Mouse (Mus musculus) lung, postnatal 0 days (tissue): ENCODE measurements at regions not wholly inside any gene's neighbourhood (a gene's known extent, or its start where the extent isn't known, plus 50 kb on each side); places are given as distances from the start of the nearest gene placed in this dataset.

Experiments used
- ATAC-seq: fragments of 200-750 bp; cut with Nextera tagmentation; 2 replicates; pipeline ENCODE4 v1.8.0; 2017; ENCODE audit warnings: moderate library complexity
- DNase-seq: peaks from one replicate; pipeline ENCODE4 v3.0.0-alpha.2; 2016; ENCODE audit warnings: low spot score
- H3K27ac ChIP-seq: fragments of 300-500 bp; sonication (generic); 2 replicates; pipeline ENCODE4 v1.5.1; 2014; ENCODE audit warnings: antibody characterized with exemption, mild to moderate bottlenecking, low read length, mixed read lengths
- H3K27me3 ChIP-seq: fragments of 300-500 bp; sonication (generic); replicated peaks from 2 replicates; pipeline ENCODE4 v1.6.1; 2014; ENCODE audit warnings: low read length, mixed read lengths; ENCODE audit not compliant: insufficient read depth
- H3K36me3 ChIP-seq: fragments of 300-500 bp; sonication (generic); 2 replicates; pipeline ENCODE4 v1.6.1; 2014; ENCODE audit warnings: low read length, mixed read lengths; ENCODE audit not compliant: insufficient read depth
- H3K4me1 ChIP-seq: fragments of 300-500 bp; sonication (generic); 2 replicates; pipeline ENCODE4 v1.6.1; 2014; ENCODE audit warnings: antibody characterized with exemption, low read depth, low read length, mixed read lengths; ENCODE audit not compliant: insufficient read depth
- H3K4me2 ChIP-seq: fragments of 300-500 bp; sonication (generic); replicated peaks from 2 replicates; pipeline ENCODE4 v1.6.1; 2014; ENCODE audit warnings: low read depth, mild to moderate bottlenecking, low read length, moderate library complexity, mixed read lengths
- H3K4me3 ChIP-seq: fragments of 300-500 bp; sonication (generic); 2 replicates; pipeline ENCODE4 v1.5.1; 2014; ENCODE audit warnings: low read depth, low read length
- H3K9ac ChIP-seq: fragments of 300-500 bp; sonication (generic); replicated peaks from 2 replicates; pipeline ENCODE4 v1.6.1; 2014; ENCODE audit warnings: low read depth, mild to moderate bottlenecking
- H3K9me3 ChIP-seq: fragments of 300-500 bp; sonication (generic); 2 replicates; pipeline ENCODE4 v1.6.1; 2016; ENCODE audit warnings: low read length, mixed read lengths
- CTCF ChIP-seq: IDR thresholded peaks from 2 replicates; pipeline ENCODE4 v1.5.1; 2016; ENCODE audit warnings: antibody characterized with exemption, mild to moderate bottlenecking
- EP300 ChIP-seq: IDR thresholded peaks from 2 replicates; pipeline ENCODE4 v1.6.1; 2016; ENCODE audit warnings: antibody characterized with exemption, mild to moderate bottlenecking, control low read depth
- WGBS: fragments of 180-500 bp; shearing (Covaris S2); extraction: QIAGEN DNeasy Blood & Tissue Kit; methylation state at CpG from one replicate; pipeline ENCODE4 v1.1.7; 2014; 5-methylcytosine and 5-hydroxymethylcytosine counted together

DNA sequence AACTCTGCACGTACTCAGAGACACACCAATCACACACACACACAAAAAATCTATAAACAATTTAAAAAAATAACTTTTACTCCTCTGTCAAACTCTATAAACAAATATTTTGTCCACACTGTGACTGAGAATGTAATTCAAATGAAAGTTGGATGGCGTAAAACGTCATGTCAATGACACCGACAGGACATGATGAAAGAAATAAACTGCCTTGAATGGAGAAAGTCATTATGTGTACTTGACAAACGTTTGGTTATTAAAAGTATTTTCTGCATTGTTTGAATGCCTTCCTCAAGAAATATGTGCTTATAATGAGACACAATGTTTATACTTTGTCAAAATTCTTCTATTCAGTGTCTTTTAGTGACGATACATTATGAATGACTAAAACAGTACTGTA lies 1171.6 kb upstream of the Pcdh20 start:
- no peaks in the 10 kb centered on the region for H3K36me3 ChIP-seq
- H3K9me3 ChIP-seq, result no peaks in the 10 kb centered on the region
- TF ChIP-seq CTCF (no peak), EP300 (no peak)
- no peak overlapping the region for H3K9ac ChIP-seq
- no peak overlapping the region for H3K4me3 ChIP-seq
- H3K27ac ChIP-seq, result no peak overlapping the region
- DNase-seq (peak; percentile 19), ATAC-seq (no peak)
- no peaks in the 10 kb centered on the region for H3K4me1 ChIP-seq
- no peaks in the 10 kb centered on the region for H3K27me3 ChIP-seq
- 45% methylated on average over 6 of the region's 6 CpGs for WGBS
- no peak overlapping the region for H3K4me2 ChIP-seq

DNA sequence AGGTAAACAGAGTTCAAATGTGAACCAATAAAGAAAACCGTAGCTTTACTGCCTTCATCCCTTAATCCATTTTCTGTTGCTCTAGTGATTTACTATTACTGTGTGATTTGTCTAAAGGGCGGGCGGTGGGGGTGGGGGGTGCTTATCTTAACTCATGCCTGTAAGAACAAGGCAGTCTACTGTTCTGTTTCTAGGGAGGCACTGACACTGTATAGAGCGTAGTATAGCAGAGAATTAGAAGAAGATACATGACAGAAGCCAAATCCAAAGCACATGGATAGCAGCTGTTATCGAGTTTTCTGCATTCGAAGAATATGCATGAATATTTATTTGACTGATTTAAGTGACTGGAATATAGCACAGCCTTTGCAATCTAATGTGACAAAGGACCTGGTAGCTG lies 1168.1 kb upstream of the Pcdh20 start:
- TF ChIP-seq EP300 (no peak), CTCF (no peak)
- ATAC-seq (no peak), DNase-seq (no peak)
- Histone ChIP-seq H3K4me1 (no peaks in the 10 kb centered on the region), H3K36me3 (no peaks in the 10 kb centered on the region), H3K27ac (no peak overlapping the region), H3K27me3 (no peaks in the 10 kb centered on the region), H3K4me3 (no peak overlapping the region), H3K4me2 (no peak overlapping the region), H3K9ac (no peak overlapping the region), H3K9me3 (no peaks in the 10 kb centered on the region)
- 62% methylated on average over 6 of the region's 6 CpGs for WGBS

DNA sequence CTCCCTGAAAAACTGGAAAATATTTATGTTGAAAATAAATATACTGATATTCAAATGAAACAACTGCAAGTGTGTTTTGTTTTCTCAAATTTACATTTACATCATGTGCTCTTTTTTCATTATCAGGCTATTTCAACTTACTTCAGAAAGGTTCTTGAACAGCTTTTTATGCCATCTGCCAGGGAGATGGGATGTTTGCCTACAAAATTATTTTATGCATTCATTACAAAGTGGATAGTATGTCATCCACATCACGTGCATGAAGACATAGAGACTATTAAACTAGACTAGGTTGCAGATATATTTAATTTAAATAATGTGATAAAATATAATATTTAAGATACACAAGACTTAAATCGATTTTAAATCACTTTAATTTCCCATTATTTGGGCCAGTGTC lies 1165.5 kb upstream of the Pcdh20 start:
- DNase-seq (no peak), ATAC-seq (no peak)
- WGBS, result 52% methylated on average over 2 of the region's 2 CpGs
- Histone ChIP-seq H3K4me2 (no peak overlapping the region), H3K4me3 (no peak overlapping the region), H3K36me3 (no peaks in the 10 kb centered on the region), H3K27ac (no peak overlapping the region), H3K27me3 (no peaks in the 10 kb centered on the region), H3K4me1 (no peaks in the 10 kb centered on the region), H3K9me3 (no peaks in the 10 kb centered on the region), H3K9ac (no peak overlapping the region)
- TF ChIP-seq CTCF (no peak), EP300 (no peak)

DNA sequence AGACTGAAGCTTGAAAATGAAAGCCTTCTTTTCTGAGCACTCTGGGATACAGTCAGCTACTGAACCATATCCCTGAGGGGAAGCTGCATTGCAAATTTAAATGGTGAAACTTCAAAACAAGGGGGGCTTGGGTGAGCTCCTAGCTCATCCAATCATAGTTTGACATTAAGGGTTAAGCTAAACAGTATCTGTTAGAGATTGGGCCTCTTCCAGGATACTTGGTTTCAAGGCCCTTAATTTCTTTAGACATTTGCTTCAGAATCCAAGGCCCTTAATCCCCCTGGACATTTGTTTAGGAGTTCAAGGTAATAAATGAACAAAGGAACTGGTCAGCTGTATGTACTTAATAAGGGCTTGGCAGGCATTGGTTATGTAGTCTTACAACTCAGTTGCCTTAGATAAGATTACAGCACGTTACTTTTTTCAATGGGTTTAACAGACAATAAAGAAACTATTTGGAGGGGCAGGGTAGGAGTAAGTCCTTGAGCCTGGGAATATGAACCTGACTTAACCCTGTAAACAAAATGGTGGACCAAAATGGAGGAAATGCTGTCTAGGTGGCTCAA lies 1163.4 kb upstream of the Pcdh20 start:
- Histone ChIP-seq H3K4me2 (no peak overlapping the region), H3K9ac (no peak overlapping the region), H3K27me3 (no peaks in the 10 kb centered on the region), H3K4me3 (no peak overlapping the region), H3K9me3 (no peaks in the 10 kb centered on the region), H3K4me1 (no peaks in the 10 kb centered on the region), H3K27ac (no peak overlapping the region), H3K36me3 (no peaks in the 10 kb centered on the region)
- WGBS, result 32% methylated on average over 1 of the region's 1 CpGs
- DNase-seq (no peak), ATAC-seq (no peak)
- TF ChIP-seq EP300, result no peak
- no peak for TF ChIP-seq CTCF

DNA sequence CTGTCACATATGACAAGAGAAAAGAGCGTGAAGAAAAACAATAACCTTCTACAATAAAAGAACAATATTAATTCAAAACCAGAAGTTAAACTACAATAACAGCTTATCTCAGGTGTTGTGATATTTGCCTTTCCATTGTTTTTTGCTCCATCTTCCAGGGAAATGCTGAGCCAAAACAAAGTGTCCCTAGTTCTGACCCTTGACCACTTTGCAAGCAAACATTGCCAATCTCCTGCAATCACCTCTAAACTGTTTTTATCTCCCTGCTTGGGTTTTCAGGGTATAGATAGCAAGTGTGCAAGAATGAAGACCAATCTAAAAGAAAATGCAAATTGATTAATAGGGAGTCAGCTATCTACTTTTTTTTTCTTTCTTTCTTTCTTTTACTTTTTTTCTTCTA lies 1162.5 kb upstream of the Pcdh20 start:
- WGBS, result 74% methylated on average over 1 of the region's 1 CpGs
- no peak overlapping the region for H3K4me3 ChIP-seq
- H3K27ac ChIP-seq, result no peak overlapping the region
- H3K4me2 ChIP-seq, result no peak overlapping the region
- DNase-seq (no peak), ATAC-seq (no peak)
- no peaks in the 10 kb centered on the region for H3K9me3 ChIP-seq
- H3K4me1 ChIP-seq, result no peaks in the 10 kb centered on the region
- no peak overlapping the region for H3K9ac ChIP-seq
- no peaks in the 10 kb centered on the region for H3K36me3 ChIP-seq
- TF ChIP-seq CTCF, result no peak
- TF ChIP-seq EP300, result no peak
- no peaks in the 10 kb centered on the region for H3K27me3 ChIP-seq

DNA sequence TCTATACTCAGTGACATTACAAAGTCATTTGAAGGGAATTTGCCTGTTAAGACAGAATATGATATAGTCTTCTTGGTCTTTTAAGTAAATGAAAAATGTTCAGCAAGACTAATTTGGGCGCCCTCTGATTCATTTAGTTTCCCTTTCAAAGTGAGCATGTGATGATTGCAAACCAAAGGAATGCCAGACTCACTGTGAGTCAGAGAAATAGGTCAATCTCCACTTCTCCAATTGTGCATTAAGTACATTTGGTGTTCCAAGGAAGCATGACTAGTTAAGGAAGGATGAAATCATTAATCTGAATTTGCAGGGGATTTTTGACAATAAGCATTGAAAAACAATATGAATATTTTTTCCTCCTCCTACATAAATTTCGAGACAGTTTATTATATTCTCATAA lies 1139.5 kb upstream of the Pcdh20 start:
- Histone ChIP-seq H3K36me3 (no peaks in the 10 kb centered on the region), H3K9ac (no peak overlapping the region), H3K4me2 (no peak overlapping the region), H3K27me3 (no peaks in the 10 kb centered on the region), H3K27ac (no peak overlapping the region), H3K4me3 (no peak overlapping the region), H3K9me3 (no peaks in the 10 kb centered on the region), H3K4me1 (no peaks in the 10 kb centered on the region)
- ATAC-seq, result no peak
- peak; percentile 22; the same call in 1 of the 2 replicates for TF ChIP-seq EP300
- no peak for TF ChIP-seq CTCF
- DNase-seq, result peak; percentile 29
- WGBS, result 61% methylated on average over 2 of the region's 2 CpGs
